Mouse (Mus musculus) midbrain, embryonic 12.5 days (tissue): ENCODE measurements around the gene Ipmk. TPM values are rescaled to one million over a fixed set of nuclear protein-coding genes. Genes with fewer than 3 reads are reported as not detected.

ENCODE experiments used
- polyA plus RNA-seq: library from polyadenylated mRNA; unstranded; fragments of >200 nt; fragmentation: Nextera tagmentation; extraction: Ambion mirVana; gene quantifications from 2 replicates; pipeline ENCODE4 v1.2.1, GENCODE M21; 2016

Gene Ipmk
- polyA plus RNA-seq, 1 experiment from 2014 or later: 24.4 TPM

Other genes starting within 250 kb of the Ipmk start
- 9.5 and 15.2 TPM in 2 replicates for gene Bicc1, start 188.1 kb upstream of the Ipmk start, polyA plus RNA-seq
- 73.7 and 77.7 TPM in 2 replicates for gene Tfam, start 109.5 kb upstream of the Ipmk start, polyA plus RNA-seq
- gene Ube2d1, start 62.5 kb upstream of the Ipmk start, polyA plus RNA-seq: 140 and 146 TPM in 2 replicates
- 159 and 163 TPM in 2 replicates for gene Cisd1, start 2.8 kb upstream of the Ipmk start, polyA plus RNA-seq